Mouse (Mus musculus): ENCODE measurements at regions not wholly inside any gene's neighbourhood (a gene's known extent, or its start where the extent isn't known, plus 50 kb on each side); places are given as distances from the start of the nearest gene placed in this dataset.

DNA sequence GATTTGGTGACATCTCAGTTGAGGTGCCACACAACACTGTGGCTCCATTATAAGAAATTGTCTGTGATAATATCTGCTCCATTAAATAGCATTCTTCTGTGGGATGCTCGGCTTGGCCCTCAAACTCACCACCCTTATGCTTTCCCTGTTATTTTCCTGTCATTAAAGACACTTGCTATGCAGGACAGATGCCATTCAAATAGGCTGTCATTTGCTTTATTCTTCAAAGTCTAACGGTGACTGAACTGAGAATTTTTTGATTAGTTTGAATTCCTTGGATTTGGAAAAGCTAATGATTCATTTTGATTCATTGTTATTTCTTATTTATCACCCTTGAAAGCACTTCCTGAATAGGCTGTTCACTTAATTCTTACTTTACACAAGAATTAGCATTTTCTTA, 339.3 kb upstream of the Mmadhc start:
- no peak for DNase-seq (ENCODE audit: low spot score)

- no peak for DNase-seq (ENCODE audit: low spot score)
These were observed 335.2 kb upstream of the Mmadhc start for GRCm38 (mm10) chr2:50631786-50632185.

- peak; percentile 6 for DNase-seq (ENCODE audit: low spot score)
These were observed 330.9 kb upstream of the Mmadhc start for GRCm38 (mm10) chr2:50627501-50627900.

DNA sequence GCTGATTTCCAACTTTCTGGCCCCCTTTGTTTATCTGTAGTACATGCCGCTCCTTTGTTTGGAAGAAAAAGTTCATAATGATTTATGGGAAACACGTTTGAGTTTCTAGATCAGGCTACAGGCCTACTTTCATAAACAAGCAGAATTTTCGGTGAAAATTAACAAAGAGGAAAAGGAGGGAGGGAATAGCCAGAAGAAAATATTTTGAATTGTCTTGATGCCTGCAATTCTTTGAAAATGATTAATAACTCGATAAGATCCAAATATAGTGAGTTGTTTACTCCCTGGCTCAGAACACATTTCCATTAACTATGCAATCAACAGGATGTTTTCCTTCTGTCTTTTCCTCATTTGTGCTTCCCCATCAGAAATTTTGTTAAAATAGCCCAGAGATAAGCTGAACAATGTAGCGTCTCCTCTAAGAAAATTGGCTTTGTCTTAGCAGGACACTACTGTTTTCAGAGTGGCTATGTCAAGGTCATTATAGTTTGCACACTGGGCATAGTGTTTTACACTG, 328.7 kb upstream of the Mmadhc start:
- DNase-seq (ENCODE audit: low spot score) = no peak

GRCm38 (mm10) chr2:50609086-50609485, 312.5 kb upstream of the Mmadhc start:
- DNase-seq (ENCODE audit: low spot score) = peak; percentile 56

GRCm38 (mm10) chr2:50589195-50589594, 292.6 kb upstream of the Mmadhc start:
- no peak for DNase-seq (ENCODE audit: low spot score)

- no peak for DNase-seq (ENCODE audit: low spot score)
These were observed 292.1 kb upstream of the Mmadhc start for GRCm38 (mm10) chr2:50588652-50589051.

GRCm38 (mm10) chr2:50586321-50587050, 289.9 kb upstream of the Mmadhc start:
- no peak for DNase-seq (ENCODE audit: low spot score)

- no peak for DNase-seq (ENCODE audit: low spot score)
These were observed 283.0 kb upstream of the Mmadhc start for GRCm38 (mm10) chr2:50579620-50580019.

DNA sequence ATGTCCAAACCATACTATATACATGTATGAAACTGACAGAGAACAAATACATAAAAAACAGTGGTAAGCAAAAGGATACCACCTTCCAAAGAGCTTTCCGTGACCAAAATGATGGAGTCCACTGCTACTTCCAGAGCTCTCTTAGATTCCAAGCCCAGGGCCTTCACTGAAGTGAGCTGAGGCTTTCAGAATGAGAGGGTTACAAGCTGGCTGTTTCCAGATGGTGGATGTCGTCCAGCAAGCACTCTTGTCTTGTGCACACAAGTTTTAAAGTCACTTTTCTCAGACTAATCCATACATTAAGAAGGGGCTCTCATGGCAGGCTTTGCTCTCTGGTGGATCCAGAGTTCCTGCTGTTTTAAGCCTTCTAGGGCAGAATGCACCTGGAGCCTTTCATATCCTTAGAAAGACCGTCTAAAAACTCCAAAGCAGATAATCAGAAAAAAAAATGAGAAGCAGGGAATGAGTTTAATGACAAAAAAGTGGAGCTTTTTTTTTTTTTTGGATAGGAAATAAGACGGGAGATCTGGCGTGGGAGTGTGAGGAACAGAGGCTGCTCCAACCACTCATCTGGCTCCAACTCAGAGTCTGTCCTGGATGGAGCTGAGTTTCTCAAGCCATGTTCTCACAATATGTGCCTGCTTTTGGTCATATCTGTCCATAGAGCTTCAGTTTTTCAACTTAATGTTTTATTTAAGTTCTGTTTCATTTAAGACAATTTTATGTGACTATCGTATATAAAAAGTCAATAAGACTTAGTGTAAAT, 281.9 kb upstream of the Mmadhc start:
- no peak for DNase-seq (ENCODE audit: low spot score)

DNA sequence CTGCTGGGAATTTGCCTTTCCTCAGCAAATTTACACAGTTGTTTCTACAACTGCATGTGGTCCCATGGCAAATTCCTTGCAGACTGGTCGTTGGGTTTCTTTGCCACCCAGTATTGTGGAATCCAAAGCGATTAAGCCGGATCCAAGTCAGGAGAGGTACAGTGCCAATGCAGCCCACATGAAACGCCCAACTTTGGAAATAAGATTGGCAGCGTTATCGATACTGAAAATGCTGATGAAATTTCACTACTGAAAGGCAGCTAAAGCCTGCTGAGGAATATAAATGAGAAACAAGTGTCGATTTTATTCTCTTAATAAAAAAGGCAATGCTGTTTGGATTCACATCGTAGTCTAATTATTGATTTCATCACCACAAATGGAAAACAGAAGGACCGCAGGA, 281.1 kb upstream of the Mmadhc start:
- DNase-seq (ENCODE audit: low spot score) = no peak

GRCm38 (mm10) chr2:50573455-50573854, 276.9 kb upstream of the Mmadhc start:
- no peak for DNase-seq (ENCODE audit: low spot score)

GRCm38 (mm10) chr2:50571021-50571420, 274.4 kb upstream of the Mmadhc start:
- no peak for DNase-seq (ENCODE audit: low spot score)

GRCm38 (mm10) chr2:50569502-50570285, 273.1 kb upstream of the Mmadhc start:
- DNase-seq (ENCODE audit: low spot score) = no peak

DNA sequence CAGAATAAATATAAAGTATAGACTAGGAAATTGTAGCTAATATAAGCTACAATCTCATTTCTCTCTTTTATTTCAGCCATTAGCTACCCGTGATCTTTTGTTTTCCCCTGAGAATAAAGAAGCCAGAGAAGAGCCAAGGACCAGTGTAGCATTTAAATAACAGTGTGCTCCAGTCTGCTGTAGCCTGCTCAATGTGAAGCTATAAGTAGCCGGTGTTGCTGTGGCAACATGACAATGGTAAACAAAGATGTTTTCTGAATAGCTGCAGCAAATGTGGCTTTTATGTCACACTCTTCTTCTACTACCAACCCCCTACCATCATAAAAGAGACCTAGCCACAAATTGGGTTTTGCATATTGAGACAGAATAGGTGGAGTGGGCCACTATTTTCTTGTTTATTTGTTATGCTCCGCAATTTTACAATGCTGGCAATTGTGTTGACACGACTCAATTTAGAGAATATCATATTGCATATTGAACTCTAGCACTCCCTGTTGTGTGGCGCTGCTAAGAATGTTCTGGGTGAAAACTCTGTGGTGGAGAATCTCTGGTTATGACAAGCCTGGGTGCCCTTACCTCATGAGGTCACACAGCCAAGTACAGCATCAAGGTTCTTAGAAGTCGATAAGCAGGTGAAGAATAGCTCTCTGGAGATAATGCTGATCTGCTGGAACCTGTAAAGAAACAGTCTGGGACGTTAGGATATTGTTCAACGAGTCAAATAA, 272.3 kb upstream of the Mmadhc start:
- no peak for DNase-seq (ENCODE audit: low spot score)

GRCm38 (mm10) chr2:50567542-50567941, 270.9 kb upstream of the Mmadhc start:
- DNase-seq (ENCODE audit: low spot score) = no peak

DNA sequence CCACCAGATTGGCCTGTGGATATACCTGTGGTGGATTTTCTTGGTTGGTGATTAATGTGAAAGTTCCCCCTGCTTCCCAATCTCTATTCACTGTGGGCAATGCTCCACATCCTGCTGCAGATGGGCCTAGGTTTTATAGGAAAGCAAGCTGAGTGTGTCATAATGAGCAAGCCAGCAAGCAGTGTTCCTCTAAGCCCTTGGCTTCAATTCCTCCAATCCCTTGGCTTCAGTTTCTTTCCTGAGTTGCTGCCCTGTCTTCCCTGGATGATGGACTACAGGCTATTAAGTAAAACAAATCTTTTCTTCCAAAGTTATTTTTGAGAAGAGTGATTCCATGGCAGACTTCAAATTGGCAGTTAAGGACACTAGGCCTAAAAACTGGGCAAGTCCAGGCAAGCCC, 257.4 kb upstream of the Mmadhc start:
- no peak for DNase-seq (ENCODE audit: low spot score)

GRCm38 (mm10) chr2:50552437-50552836, 255.8 kb upstream of the Mmadhc start:
- no peak for DNase-seq (ENCODE audit: low spot score)

GRCm38 (mm10) chr2:50549871-50550270, 253.3 kb upstream of the Mmadhc start:
- peak; percentile 25 for DNase-seq (ENCODE audit: low spot score)

DNA sequence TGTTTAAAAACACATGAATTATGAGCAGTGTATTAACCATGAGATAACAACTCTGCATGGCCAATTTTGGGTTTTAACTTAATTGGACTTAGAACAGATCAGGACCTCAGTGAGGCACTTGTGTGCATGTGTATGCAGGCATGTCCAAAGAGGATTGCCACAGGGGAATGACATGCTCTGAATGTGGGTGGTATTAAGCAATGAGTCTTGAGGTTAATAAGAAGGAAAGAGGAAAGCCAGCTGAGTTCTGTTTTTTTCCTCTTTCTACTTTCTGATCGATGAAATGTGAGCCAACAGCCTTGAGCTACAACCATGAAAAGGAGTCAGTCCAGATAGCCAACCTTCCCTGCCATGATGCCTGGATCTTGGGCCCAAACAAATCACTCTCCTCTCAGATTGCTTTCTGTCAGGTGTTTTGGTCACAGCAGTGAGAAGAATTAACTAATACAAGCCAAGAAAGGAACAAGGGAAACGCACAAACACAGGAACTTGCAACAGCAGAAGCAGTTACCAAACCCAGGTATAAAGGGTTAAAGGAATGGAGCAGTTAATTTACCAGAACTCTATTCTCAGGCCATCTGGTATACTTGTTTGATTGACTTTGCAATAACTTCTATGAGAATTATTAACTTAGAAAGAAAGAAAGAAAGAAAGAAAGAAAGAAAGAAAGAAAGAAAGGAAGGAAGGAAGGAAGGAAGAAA, 243.3 kb upstream of the Mmadhc start:
- DNase-seq (ENCODE audit: low spot score) = no peak

DNA sequence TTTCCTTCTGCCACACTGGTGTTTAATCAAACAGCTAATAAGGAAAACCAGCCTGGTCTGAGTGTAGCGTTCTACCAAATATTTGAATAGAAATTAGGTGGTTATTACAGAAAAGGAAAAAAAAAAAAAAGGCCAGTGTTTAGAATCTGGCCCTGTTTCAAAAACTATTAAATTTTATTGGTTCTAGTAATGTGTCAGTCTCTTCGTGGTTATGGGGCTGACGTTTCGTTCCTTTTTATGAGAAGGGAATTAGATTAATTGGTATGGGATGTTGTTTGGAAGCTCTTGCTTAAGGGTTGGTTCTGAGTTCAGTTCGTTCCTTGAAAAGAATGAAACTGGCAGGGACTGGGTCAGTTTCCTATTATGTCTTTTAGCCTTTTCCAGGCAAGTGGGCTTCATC, 241.5 kb upstream of the Mmadhc start:
- no peak for DNase-seq (ENCODE audit: low spot score)

All from yolk sac, embryonic 10.5 days (tissue).